Mouse (Mus musculus) bone marrow macrophage, adult 2 months (primary cell): ENCODE data around the gene Mrs2. TPM values are rescaled to one million over a fixed set of nuclear protein-coding genes. Genes with fewer than 3 reads are reported as not detected.

Source experiments
- H3K27ac ChIP-seq: 2 replicates; pipeline ENCODE4 v1.5.1; 2012; ENCODE audit warnings: low read depth, low read length; ENCODE audit not compliant: insufficient read depth
- H3K4me1 ChIP-seq: 2 replicates; pipeline ENCODE4 v1.6.1; 2012; ENCODE audit warnings: low read length; ENCODE audit not compliant: control insufficient read depth, insufficient read depth
- H3K4me3 ChIP-seq: 2 replicates; pipeline ENCODE4 v1.5.1; 2012; ENCODE audit warnings: mild to moderate bottlenecking, low read length, moderate library complexity; ENCODE audit not compliant: insufficient read depth
- CTCF ChIP-seq: IDR thresholded peaks from 2 replicates; pipeline ENCODE4 v1.5.1; 2012; ENCODE audit warnings: low read depth, mild to moderate bottlenecking, low read length, moderate library complexity
- POLR2A ChIP-seq: IDR thresholded peaks from 2 replicates; pipeline ENCODE4 v1.6.1; 2012; ENCODE audit warnings: mild to moderate bottlenecking, low read depth, low read length, borderline replicate concordance
- polyA plus RNA-seq: library from polyadenylated mRNA; stranded (reverse); fragments of >200 nt; gene quantifications from 2 replicates; pipeline ENCODE4 v1.2.4, GENCODE M21; 2012; ENCODE audit not compliant: missing spikeins, insufficient read depth, insufficient read length

The Mrs2 gene
- polyA plus RNA-seq = 11.3 and 15.8 TPM in 2 replicates

GRCm38 (mm10) chr13:25019793-25020539 lies at the start of gene Mrs2:
Mrs2 (minus strand) TSS chr13:25020379.
- Histone ChIP-seq H3K27ac (peak within 1 kb of the TSS; percentile 55), H3K4me1 (peaks cover 7% of the 10 kb centered on the region), H3K4me3 (peak within 1 kb of the TSS; percentile 83)
- TF ChIP-seq POLR2A = no peak
- TF ChIP-seq CTCF = no peak

- H3K27ac ChIP-seq = no peak overlapping the region
- H3K4me3 ChIP-seq = no peak overlapping the region
- no peak for TF ChIP-seq POLR2A
- TF ChIP-seq CTCF = no peak
- no peaks in the 10 kb centered on the region for H3K4me1 ChIP-seq
Measured at GRCm38 (mm10) chr13:25069765-25070164, 49.6 kb upstream of the Mrs2 start.

GRCm38 (mm10) chr13:25067183-25067582 lies 47.0 kb upstream of the Mrs2 start:
- H3K4me3 ChIP-seq = no peak overlapping the region
- H3K4me1 ChIP-seq = no peaks in the 10 kb centered on the region
- no peak overlapping the region for H3K27ac ChIP-seq
- TF ChIP-seq POLR2A = no peak
- TF ChIP-seq CTCF = no peak

GRCm38 (mm10) chr13:25066659-25067058 lies 46.5 kb upstream of the Mrs2 start:
- TF ChIP-seq CTCF (no peak), POLR2A (no peak)
- Histone ChIP-seq H3K4me3 (no peak overlapping the region), H3K4me1 (no peaks in the 10 kb centered on the region), H3K27ac (no peak overlapping the region)

- TF ChIP-seq CTCF (no peak), POLR2A (no peak)
- H3K4me1 ChIP-seq = no peaks in the 10 kb centered on the region
- H3K4me3 ChIP-seq = peak within 1 kb of the TSS; percentile 43
- no peak within 1 kb of the TSS for H3K27ac ChIP-seq
Measured at GRCm38 (mm10) chr13:25055873-25056667, 35.9 kb upstream of the Mrs2 start, which contains the start of gene Dcdc2a. Dcdc2a (plus strand) TSS chr13:25056004.

- peak overlapping the region; percentile 43; the same call in 1 of the 2 replicates for H3K4me3 ChIP-seq
- no peak for TF ChIP-seq POLR2A
- 0 out of 2 replicates have a peak, but pooled peaks have one; percentile 10 for TF ChIP-seq CTCF
Measured at GRCm38 (mm10) chr13:25055111-25055554, 35.0 kb upstream of the Mrs2 start.

GRCm38 (mm10) chr13:25052671-25053070 lies 32.5 kb upstream of the Mrs2 start:
- H3K27ac ChIP-seq = no peak overlapping the region
- H3K4me3 ChIP-seq = no peak overlapping the region
- TF ChIP-seq CTCF = no peak
- no peak for TF ChIP-seq POLR2A
- H3K4me1 ChIP-seq = no peaks in the 10 kb centered on the region

More at GRCm38 (mm10) chr13:25055111-25055554, 35.0 kb upstream of the Mrs2 start:
- H3K4me1 ChIP-seq = no peaks in the 10 kb centered on the region
- no peak overlapping the region for H3K27ac ChIP-seq

- Histone ChIP-seq H3K27ac (no peak overlapping the region), H3K4me1 (no peaks in the 10 kb centered on the region), H3K4me3 (no peak overlapping the region)
- TF ChIP-seq POLR2A = no peak
Measured at GRCm38 (mm10) chr13:25039488-25039887, 19.3 kb upstream of the Mrs2 start.

GRCm38 (mm10) chr13:25027114-25027425 lies 6.9 kb upstream of the Mrs2 start:
- TF ChIP-seq CTCF (no peak), POLR2A (no peak)
- H3K4me1 ChIP-seq = no peaks in the 10 kb centered on the region
- H3K4me3 ChIP-seq = no peak overlapping the region
- no peak overlapping the region for H3K27ac ChIP-seq

GRCm38 (mm10) chr13:25026409-25027113 lies 6.4 kb upstream of the Mrs2 start:
- no peak overlapping the region for H3K27ac ChIP-seq
- no peak for TF ChIP-seq POLR2A
- no peak for TF ChIP-seq CTCF

More at GRCm38 (mm10) chr13:25026409-25027113, 6.4 kb upstream of the Mrs2 start:
- no peak overlapping the region for H3K4me3 ChIP-seq
- H3K4me1 ChIP-seq = no peaks in the 10 kb centered on the region
